Mouse (Mus musculus): ENCODE measurements around the gene Ldha. TPM values are rescaled to one million over a fixed set of nuclear protein-coding genes. Genes with fewer than 3 reads are reported as not detected.
"Not testable (repeated sequence)": the region's sequence is repeated elsewhere in the genome, so short reads cannot be mapped to it uniquely, and the experiment has no call there.

The Ldha gene
- polyA plus RNA-seq, 1 experiment from 2014 or later = 950 TPM

DNA sequence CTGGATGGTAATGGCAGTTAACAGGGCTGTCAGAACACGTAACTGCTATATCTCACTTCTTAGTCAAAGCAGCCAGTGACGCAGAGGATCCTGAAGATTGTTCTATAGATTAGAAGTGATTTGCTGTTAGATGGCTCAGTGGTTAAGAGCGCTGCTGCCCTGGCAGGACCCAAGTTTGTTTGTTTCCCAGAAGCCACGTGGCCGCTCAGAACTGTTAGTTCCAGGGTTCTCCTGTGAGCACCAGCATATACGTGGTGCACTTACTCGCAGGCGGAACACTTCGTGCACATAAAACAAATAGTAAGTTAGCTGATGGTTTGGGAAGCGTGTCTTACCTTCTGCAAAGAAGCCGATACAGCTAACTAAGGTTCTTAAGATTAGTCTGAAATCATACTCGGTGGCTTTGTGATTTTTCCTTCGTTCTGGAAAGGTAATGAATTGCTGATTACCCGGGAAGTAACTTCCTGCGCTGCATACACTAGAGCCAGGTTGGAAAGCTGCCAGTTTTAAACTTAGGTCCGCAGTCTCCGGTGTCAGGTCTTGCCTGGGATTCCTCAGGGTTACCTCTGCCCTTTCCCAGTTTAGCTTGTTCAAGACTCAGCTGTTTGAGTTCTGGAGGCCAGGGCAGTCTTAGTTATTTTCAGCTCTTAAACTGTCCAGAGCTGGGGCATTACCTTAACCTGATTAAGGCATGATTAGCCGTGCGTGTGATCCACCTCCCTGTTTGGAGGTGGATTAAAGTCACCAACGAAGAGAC is 14.1 kb upstream of the Ldha start:
- Histone ChIP-seq H3K4me1 (ENCODE audit: control insufficient read depth, insufficient read depth, low read depth, low read length) (no peaks in the 10 kb centered on the region), H3K9ac (ENCODE audit: low read depth, low read length) (no peak overlapping the region), H3K4me2 (ENCODE audit: low read length) (no peak overlapping the region), H3K4me3 (ENCODE audit: low read length) (no peak overlapping the region), H3K9me3 (ENCODE audit: control insufficient read depth, low read length) (no peaks in the 10 kb centered on the region), H3K27ac (ENCODE audit: low read depth, low read length) (no peak overlapping the region), H3K36me3 (ENCODE audit: control insufficient read depth, insufficient read depth, low read length) (peaks cover 15% of the 10 kb centered on the region; the same call in 1 of the 2 replicates), H3K27me3 (replicated peaks; ENCODE audit: control insufficient read depth, insufficient read depth, low read length) (no peaks in the 10 kb centered on the region)
- 82% methylated on average over 20 of the region's 20 CpGs for WGBS
- no peak for ATAC-seq

DNA sequence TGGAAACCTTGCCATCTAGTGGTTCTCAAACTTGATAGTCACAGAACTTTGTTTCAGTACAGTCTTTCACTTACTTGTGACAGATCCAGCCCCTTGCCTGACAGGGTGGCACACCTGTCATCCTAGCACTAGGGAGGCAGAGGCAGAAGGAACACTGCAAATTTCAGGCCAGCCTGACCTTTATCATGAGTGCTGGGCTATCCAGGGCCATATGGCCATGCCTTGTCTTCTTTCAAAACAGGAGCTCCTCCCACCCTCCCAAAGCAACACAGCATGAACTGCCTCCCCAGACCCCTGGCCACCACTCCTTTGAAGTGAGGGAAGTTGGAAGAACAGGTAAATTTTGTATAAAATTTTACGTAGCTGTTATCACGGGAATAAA is 13.5 kb upstream of the Ldha start:
- Histone ChIP-seq H3K4me3 (ENCODE audit: low read length) (no peak overlapping the region), H3K27ac (ENCODE audit: low read depth, low read length) (no peak overlapping the region), H3K36me3 (ENCODE audit: control insufficient read depth, insufficient read depth, low read length) (peaks cover 10% of the 10 kb centered on the region; the same call in 1 of the 2 replicates), H3K9ac (ENCODE audit: low read depth, low read length) (no peak overlapping the region), H3K27me3 (replicated peaks; ENCODE audit: control insufficient read depth, insufficient read depth, low read length) (no peaks in the 10 kb centered on the region), H3K9me3 (ENCODE audit: control insufficient read depth, low read length) (no peaks in the 10 kb centered on the region), H3K4me2 (ENCODE audit: low read length) (no peak overlapping the region), H3K4me1 (ENCODE audit: control insufficient read depth, insufficient read depth, low read depth, low read length) (no peaks in the 10 kb centered on the region)
- no peak for ATAC-seq
- WGBS = 85% methylated on average over 2 of the region's 2 CpGs

DNA sequence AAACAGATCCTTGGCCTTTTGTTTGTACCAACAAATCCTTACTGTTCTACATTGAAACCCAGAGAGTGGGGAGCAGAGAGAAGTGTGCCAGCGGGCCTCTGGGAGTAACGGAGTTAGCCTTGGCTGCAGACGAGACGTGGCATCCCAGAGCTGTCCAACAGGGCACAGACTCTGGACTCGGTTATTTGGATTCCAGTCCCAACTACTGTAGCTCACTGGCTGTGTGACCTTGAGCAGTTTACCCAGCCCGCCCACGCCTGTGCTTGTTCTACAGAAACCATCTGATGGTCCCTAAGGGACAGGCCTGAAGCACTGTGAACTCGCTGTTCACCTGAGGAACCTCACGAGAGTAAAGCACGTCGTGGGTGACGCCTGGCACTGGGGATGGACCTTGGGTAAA is 11.4 kb upstream of the Ldha start:
- no peaks in the 10 kb centered on the region for H3K27me3 ChIP-seq (replicated peaks; ENCODE audit: control insufficient read depth, insufficient read depth, low read length)
- H3K27ac ChIP-seq (ENCODE audit: low read depth, low read length) = no peak overlapping the region
- H3K36me3 ChIP-seq (ENCODE audit: control insufficient read depth, insufficient read depth, low read length) = no peaks in the 10 kb centered on the region
- 88% methylated on average over 12 of the region's 12 CpGs for WGBS
- H3K4me2 ChIP-seq (ENCODE audit: low read length) = no peak overlapping the region
- no peaks in the 10 kb centered on the region for H3K9me3 ChIP-seq (ENCODE audit: control insufficient read depth, low read length)
- ATAC-seq = no peak
- H3K9ac ChIP-seq (ENCODE audit: low read depth, low read length) = no peak overlapping the region
- no peak overlapping the region for H3K4me3 ChIP-seq (ENCODE audit: low read length)
- no peaks in the 10 kb centered on the region for H3K4me1 ChIP-seq (ENCODE audit: control insufficient read depth, insufficient read depth, low read depth, low read length)

DNA sequence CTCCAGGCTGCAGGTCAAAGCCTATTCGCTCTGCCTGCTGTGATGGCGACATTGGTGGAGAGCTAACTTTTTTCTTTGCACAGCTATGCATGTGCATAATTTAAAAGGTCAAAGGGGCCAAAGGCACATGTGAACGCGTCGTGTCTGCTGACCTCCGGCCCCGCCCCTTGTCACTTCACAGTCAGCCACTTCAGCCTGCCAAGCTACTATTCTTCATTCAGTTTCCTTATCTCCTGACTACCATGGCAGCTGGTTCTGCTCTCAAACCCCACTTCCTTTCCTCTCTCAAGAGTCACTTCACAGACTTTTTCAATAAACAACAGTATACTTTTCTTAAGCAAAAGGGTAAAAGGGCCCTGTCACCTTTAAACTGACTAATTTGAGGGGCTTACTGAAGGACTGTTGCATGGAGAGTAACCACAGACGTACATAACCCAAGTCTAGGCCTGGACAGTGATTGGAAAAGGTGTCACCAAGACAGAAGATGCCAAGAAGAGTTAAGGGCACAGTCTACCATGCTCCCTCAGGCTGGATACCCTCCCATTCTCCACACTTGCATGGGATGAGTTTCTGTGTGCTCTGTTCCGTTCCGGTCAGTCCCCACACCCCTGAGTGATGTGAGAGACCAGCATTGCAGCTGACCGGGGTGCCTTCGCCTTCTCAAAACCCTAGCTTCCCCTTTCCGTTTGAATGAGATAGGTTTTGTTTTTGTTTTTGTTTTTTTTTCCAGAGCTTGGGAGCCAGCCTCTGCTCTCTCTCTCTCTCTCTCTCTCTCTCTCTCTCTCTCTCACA is 10.3 kb upstream of the Ldha start:
- Histone ChIP-seq H3K9ac (ENCODE audit: low read depth, low read length) (no peak overlapping the region), H3K4me1 (ENCODE audit: control insufficient read depth, insufficient read depth, low read depth, low read length) (peaks cover 4% of the 10 kb centered on the region), H3K4me3 (ENCODE audit: low read length) (no peak overlapping the region), H3K27me3 (replicated peaks; ENCODE audit: control insufficient read depth, insufficient read depth, low read length) (no peaks in the 10 kb centered on the region), H3K4me2 (ENCODE audit: low read length) (no peak overlapping the region), H3K27ac (ENCODE audit: low read depth, low read length) (no peak overlapping the region), H3K9me3 (ENCODE audit: control insufficient read depth, low read length) (no peaks in the 10 kb centered on the region), H3K36me3 (ENCODE audit: control insufficient read depth, insufficient read depth, low read length) (no peaks in the 10 kb centered on the region)
- no peak for ATAC-seq
- 56% methylated on average over 13 of the region's 13 CpGs for WGBS

DNA sequence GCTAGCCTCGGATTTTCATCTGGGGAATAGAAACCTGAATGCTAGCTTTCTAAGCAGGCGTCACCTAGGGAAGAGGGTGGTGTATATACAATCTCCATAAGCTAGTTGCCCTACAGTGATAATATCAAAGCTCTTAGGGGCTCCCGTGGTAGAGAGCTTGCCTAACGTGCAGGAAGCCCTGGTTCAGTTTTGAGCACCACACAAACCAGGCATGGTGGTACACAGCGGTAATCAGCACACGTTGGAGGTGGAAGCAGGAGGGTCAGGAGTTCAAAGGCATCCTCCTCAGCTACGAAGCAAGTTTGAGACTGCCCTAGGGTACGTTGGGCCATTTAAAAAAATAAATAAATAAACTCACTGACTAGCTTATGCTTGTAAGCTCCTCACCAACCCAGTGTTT is 9.6 kb upstream of the Ldha start:
- Histone ChIP-seq H3K4me1 (ENCODE audit: control insufficient read depth, insufficient read depth, low read depth, low read length) (peaks cover 4% of the 10 kb centered on the region), H3K4me3 (ENCODE audit: low read length) (no peak overlapping the region), H3K4me2 (ENCODE audit: low read length) (no peak overlapping the region), H3K27ac (ENCODE audit: low read depth, low read length) (no peak overlapping the region), H3K27me3 (replicated peaks; ENCODE audit: control insufficient read depth, insufficient read depth, low read length) (no peaks in the 10 kb centered on the region), H3K9me3 (ENCODE audit: control insufficient read depth, low read length) (no peaks in the 10 kb centered on the region), H3K36me3 (ENCODE audit: control insufficient read depth, insufficient read depth, low read length) (no peaks in the 10 kb centered on the region), H3K9ac (ENCODE audit: low read depth, low read length) (no peak overlapping the region)
- 84% methylated on average over 8 of the region's 8 CpGs for WGBS
- ATAC-seq = no peak

DNA sequence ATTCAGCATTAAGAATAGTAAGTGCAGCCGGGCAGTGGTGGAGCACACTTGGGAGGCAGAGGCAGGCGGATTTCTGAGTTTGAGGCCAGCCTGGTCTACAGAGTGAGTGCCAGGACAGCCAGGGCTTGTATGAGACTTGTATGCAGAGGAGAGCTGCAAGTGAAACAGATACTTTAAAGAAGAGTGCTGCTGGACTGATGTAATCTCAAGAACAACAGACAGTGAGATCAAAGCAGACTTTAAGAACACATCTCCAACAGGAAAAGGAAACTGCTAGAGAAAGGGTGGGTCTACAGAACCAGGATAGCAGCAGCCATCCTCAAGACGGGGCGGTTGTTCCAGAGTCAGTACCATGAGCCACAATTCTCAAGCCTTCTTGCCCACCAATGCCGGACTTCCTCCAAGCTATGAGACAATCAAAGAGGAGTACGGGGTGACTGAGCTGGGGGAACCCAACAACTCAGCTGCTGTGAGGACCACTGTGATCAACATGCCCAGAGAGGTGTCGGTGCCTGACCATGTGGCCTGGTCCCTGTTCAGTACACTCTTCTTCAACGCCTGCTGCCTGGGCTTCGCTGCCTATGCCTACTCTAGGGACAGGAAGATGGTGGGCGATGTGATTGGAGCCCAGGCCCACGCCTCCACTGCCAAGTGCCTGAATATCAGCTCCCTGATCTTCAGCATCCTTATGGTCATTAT is 9.0 kb upstream of the Ldha start:
- H3K36me3 ChIP-seq (ENCODE audit: control insufficient read depth, insufficient read depth, low read length); H3K9me3 ChIP-seq (ENCODE audit: control insufficient read depth, low read length); H3K4me3 ChIP-seq (ENCODE audit: low read length); H3K27ac ChIP-seq (ENCODE audit: low read depth, low read length); H3K4me1 ChIP-seq (ENCODE audit: control insufficient read depth, insufficient read depth, low read depth, low read length); ATAC-seq; H3K4me2 ChIP-seq (ENCODE audit: low read length); H3K9ac ChIP-seq (ENCODE audit: low read depth, low read length); H3K27me3 ChIP-seq (replicated peaks; ENCODE audit: control insufficient read depth, insufficient read depth, low read length): not testable (repeated sequence)
- WGBS = 95% methylated on average over 11 of the region's 11 CpGs

DNA sequence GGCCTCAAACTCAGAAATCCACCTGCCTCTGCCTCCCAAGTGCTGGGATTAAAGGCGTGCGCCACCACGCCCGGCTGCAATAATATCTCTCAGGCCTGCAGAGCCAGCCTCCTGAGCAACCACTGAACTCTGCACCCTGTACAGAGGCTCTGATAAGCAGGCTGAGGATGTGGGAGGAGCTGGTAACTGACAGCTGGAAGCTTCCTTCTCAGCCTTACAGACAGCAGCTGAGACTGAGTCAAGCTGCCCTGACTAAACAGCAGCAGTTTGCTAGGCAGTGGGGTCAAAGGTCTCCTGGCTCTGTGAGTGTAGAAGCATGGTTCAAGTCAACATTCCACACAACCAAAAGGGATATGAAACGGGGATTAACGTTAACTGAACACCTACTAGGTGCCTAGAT is 8.0 kb upstream of the Ldha start:
- Histone ChIP-seq H3K36me3 (ENCODE audit: control insufficient read depth, insufficient read depth, low read length) (no peaks in the 10 kb centered on the region), H3K4me3 (ENCODE audit: low read length) (no peak overlapping the region), H3K4me2 (ENCODE audit: low read length) (no peak overlapping the region), H3K27ac (ENCODE audit: low read depth, low read length) (no peak overlapping the region), H3K9me3 (ENCODE audit: control insufficient read depth, low read length) (no peaks in the 10 kb centered on the region), H3K4me1 (ENCODE audit: control insufficient read depth, insufficient read depth, low read depth, low read length) (peaks cover 4% of the 10 kb centered on the region), H3K27me3 (replicated peaks; ENCODE audit: control insufficient read depth, insufficient read depth, low read length) (no peaks in the 10 kb centered on the region), H3K9ac (ENCODE audit: low read depth, low read length) (no peak overlapping the region)
- 75% methylated on average over 6 of the region's 6 CpGs for WGBS
- no peak for ATAC-seq

DNA sequence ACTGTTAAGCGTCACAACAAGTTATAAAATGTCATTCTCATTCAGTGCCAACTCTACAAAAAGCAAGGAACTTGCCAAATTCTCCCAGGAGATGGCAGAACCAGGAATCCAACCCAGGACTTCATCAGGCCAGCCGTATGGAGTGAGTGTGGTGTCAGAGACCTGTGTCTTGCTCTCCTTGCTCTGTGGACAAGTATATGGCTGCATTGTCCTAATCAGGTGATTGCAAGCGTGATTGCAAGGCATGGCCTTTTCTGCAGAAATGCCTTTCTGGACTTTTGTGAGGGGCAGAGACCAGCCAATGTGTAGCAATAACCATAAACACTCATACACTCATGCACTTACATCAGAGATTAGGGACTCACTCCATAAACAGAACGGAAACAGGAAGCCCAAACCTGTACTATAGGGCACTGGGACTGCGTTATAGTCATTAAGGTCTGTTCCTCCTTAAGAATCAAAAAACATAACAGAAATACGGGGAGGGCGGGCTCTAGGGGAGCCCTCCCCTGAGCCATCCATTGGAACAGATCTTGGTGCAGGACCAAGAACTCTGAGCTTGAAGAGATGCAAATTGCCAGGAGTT is 7.5 kb upstream of the Ldha start:
- H3K9me3 ChIP-seq (ENCODE audit: control insufficient read depth, low read length) = no peaks in the 10 kb centered on the region
- H3K27me3 ChIP-seq (replicated peaks; ENCODE audit: control insufficient read depth, insufficient read depth, low read length) = no peaks in the 10 kb centered on the region
- H3K27ac ChIP-seq (ENCODE audit: low read depth, low read length) = no peak overlapping the region
- H3K4me1 ChIP-seq (ENCODE audit: control insufficient read depth, insufficient read depth, low read depth, low read length) = peaks cover 6% of the 10 kb centered on the region
- H3K9ac ChIP-seq (ENCODE audit: low read depth, low read length) = no peak overlapping the region
- H3K36me3 ChIP-seq (ENCODE audit: control insufficient read depth, insufficient read depth, low read length) = no peaks in the 10 kb centered on the region
- WGBS = 90% methylated on average over 7 of the region's 7 CpGs
- H3K4me2 ChIP-seq (ENCODE audit: low read length) = no peak overlapping the region
- H3K4me3 ChIP-seq (ENCODE audit: low read length) = no peak overlapping the region
- no peak for ATAC-seq

All from hindbrain, embryonic 16.5 days (tissue).